Mouse (Mus musculus) left cerebral cortex, postnatal 4 days (tissue): ENCODE results near the gene Rprd2. TPM values are rescaled to one million over a fixed set of nuclear protein-coding genes. Genes with fewer than 3 reads are reported as not detected.
A peak's percentile ranks its signal among the peaks of the same experiment; 100 is the strongest.
"Not testable (repeated sequence)": the region's sequence is repeated elsewhere in the genome, so short reads cannot be mapped to it uniquely, and the experiment has no call there.

Source experiments
- DNase-seq: peaks from one replicate; pipeline ENCODE4 v3.0.0-alpha.2; 2022
- intact Hi-C: fragments of 180-260 bp; cut with DNase I; formaldehyde crosslinking; loops from one replicate; pipeline ENCODE4 v1.15.1; 2025
- total RNA-seq, 2 experiments: library from RNA; stranded (reverse); gene quantifications; 2 replicates each; pipeline ENCODE4 v1.2.3; 2021

Gene Rprd2
- total RNA-seq, 2 experiments from 2014 or later = 58.0 to 59.3 TPM

DNA sequence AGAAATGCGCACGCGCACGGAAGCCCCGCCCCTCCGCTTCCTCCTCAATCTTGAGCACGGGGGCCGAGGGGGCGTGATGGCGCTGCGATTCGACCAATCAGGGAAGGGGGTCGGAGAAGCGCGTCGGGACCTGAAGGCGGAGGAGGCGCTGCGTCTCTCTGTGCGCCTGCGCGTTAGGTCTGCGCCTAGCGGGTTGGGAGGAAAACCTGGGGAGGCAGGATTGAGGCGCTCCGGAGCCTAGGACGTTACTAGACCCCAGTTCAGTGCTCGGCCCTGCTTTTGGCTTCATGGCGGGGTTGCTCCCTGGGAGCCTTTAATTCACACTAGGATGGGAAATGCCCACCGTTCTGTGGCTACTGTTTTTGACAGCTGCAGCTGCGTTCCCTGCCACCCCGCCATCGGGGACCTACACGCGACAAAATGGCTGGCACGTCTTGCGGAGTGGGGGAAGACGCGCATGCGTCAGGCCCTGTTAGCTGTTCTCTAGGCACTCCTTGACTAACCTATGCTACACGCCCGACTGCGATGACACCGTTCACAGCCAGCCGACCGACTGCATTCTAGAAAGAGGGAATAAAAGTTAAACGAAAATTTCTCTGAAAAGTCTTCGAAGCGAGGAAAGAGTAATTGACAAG lies 805 bp upstream of the Rprd2 start:
- intact Hi-C loops = no loop called here

DNA sequence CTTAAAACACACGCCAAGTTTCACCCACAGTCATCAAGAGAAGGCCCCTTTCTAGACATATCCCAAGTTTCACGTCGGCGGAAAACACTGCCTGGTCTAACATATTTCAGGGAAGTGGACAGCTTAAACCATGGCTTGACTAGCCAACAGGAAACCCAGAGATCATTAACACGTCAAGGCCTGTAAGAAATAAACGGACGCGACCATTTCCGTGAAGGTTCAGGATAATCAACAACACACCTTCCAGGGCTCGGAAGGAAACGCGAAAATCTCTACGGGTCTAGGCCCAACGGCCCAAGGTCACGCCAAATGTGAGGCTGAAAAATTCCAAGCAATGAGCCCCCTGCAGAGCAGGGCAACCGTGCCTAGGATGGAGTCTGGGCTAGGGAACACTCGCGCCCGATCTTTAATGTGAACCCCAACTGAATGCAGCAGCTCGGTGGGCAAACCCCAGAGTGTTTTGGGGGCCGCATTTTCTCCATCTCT lies 594 bp downstream of the Rprd2 start:
- DNase-seq = peak; percentile 44
- intact Hi-C loops = no loop called here

More for the DNA sequence above, 805 bp upstream of the Rprd2 start:
- peak; percentile 100 for DNase-seq

DNA sequence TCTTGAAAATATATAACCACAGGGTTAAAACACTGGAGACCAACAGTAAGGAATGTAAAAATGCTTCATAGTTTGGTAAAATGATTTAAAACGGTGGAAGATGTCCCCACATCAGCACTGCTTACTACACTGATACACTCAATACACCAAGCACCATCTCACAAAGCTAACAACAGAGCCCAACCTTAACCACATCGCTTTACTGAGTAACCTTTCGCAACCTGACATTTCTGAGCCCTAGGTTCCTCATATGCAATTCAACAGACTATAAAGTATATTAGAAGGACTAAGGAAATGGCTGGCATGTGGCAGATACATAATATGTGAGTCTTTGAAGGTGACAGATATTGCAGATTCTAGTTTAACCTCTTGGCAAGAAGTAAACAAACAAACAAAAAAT lies 2.0 kb downstream of the Rprd2 start:
- DNase-seq = no peak
- intact Hi-C loops = no loop called here

DNA sequence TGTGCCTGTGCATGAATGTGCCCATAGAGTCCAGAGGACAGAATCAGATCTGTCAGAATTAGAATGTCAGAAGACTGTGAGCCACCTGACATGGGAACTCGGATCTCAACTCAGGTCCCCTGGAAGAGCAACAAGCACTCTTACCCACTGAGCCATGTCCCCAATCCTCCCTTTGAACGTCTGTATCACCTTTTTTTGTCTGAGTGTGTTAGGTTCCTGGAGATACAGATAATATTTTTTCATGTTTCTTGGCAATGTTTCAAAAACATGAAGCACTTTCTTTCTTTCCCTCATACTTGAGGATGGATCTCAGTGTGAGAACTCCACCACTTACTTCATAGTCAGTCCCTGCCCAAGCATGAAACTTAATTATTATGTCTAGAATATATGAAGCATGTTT lies 10.3 kb downstream of the Rprd2 start:
- no peak for DNase-seq
- intact Hi-C loops = no loop called here

DNA sequence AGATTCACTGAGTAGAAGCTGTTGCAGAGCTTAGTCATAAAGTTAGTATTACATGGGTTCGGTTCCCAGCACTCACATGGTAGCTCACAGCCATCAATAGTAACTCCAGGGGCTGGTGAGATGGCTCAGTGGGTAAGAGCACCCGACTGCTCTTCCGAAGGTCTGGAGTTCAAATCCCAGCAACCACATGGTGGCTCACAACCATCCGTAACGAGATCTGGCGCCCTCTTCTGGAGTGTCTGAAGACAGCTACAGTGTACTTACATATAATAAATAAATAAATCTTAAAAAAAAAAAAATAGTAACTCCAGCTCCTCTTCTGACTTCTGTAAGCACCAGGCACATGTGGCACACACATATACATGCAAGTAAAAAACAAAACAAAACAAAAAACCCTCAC lies 11.0 kb downstream of the Rprd2 start:
- intact Hi-C loops, DNase-seq: not testable (repeated sequence)

DNA sequence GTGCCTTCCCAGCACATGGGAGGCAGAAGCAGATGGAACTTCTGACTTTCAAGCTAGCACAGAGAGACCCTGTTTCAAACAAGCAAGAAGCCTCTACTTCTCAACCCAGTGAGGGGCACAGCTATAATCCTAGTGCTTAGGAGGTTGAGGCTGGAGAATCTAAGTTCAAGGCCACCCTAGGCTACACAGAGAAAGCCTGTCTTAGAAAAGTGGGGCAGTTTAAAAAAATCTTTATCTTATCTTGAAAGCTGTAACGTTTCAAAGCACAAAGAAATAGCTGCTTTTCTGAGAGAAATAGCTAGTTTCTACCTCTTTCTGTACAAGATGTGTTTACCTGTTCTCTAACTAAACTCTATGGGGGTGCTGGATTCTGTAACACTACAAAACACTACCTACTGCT lies 12.0 kb downstream of the Rprd2 start:
- DNase-seq = no peak

DNA sequence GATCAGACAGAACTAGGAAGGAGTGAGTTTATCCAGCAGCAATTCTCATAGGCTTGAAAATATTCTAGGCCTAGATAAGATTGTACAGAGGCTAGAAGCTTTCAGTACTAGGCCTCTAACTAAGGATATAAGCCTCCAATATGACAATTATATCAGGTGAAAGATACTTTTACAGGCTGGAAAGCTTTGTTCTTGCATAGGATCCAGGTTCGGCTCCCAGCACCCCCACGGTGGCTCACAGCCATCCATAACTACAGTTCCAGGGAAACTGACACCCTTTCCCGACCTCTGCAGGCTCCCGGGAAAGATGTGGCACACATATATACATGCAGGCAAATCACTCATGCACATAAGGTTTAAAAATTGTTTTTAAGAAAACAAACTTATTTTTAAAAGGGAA lies 14.8 kb downstream of the Rprd2 start:
- no peak for DNase-seq
- intact Hi-C loops = no loop called here

More for the DNA sequence above, 12.0 kb downstream of the Rprd2 start:
- intact Hi-C loops = no loop called here

DNA sequence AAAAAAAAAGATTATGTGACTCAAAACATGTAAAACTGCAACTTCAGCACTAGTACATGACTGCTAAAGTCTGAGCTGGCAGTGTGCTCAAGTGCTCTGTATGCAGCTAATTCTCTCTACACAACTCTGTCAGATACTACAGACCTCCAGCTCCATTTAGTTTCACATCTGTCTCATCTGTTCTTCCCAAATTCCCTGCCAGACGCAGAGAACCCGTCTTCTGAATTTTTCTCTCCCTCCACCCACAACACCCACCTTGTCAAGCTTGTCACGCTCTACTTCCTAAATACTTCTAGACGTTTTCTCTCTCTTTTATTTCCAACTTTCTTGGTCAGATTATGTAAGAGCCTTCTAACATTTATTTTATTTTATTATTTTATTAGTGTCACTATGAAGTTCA lies 19.9 kb downstream of the Rprd2 start:
- intact Hi-C loops = no loop called here
- no peak for DNase-seq

DNA sequence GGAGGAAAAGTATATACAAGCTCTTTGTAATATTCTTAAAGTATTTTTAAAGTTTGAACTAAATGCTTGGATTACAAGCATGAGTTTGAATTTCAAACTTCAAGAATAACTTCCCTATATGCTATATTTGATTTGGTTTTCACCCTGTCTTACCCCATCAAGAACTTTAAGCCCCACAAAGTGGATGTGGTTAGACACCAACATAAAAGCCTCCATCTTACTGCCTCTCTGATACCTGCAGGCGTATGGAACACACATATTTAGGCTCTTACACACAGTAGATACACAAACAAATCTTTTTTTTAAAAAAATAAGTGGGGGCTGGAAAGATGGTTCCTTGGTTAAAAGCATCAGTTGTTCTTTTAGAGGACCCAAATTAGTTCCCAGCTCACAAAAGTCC lies 24.4 kb downstream of the Rprd2 start:
- intact Hi-C loops = no loop called here
- no peak for DNase-seq

DNA sequence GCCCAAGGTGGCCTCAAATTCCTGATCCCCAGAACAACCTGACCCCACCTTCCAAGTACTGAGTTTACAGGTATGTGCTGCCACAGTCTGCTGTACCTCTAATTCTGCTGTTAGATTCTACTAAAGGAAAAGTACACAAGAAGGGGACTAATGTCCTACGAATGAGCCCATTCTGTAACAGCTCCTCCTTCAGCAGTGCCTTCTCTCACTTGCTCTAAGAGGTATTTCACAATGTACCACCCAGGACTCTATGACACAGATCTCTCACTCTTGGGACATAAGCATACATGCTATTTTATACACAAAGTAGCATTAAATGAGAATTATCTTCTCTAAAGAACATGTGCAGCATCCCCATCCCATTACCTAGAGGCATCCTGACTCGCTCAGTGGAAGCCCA lies 25.0 kb downstream of the Rprd2 start:
- intact Hi-C loops = no loop called here

DNA sequence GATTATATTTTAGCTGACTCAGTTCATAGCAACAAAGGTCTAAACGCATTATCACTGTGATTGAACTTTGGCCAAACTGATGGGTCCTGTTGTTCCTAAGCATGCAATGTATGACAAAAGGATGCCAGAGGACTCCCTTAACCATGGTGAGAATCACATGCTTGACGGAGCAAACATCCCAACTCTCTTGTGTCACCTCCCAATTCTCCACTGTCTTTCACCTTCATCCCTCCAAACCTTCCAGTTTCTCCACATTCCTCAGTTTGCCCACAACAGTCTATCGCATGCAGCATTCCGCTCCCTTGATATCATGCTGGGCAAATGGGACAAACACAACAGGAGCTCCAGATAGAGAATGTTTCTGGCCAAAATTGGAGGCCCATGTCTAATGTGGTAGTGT lies 33.2 kb downstream of the Rprd2 start:
- intact Hi-C loops = no loop called here
- DNase-seq = no peak

More for the DNA sequence above, 25.0 kb downstream of the Rprd2 start:
- DNase-seq = no peak

DNA sequence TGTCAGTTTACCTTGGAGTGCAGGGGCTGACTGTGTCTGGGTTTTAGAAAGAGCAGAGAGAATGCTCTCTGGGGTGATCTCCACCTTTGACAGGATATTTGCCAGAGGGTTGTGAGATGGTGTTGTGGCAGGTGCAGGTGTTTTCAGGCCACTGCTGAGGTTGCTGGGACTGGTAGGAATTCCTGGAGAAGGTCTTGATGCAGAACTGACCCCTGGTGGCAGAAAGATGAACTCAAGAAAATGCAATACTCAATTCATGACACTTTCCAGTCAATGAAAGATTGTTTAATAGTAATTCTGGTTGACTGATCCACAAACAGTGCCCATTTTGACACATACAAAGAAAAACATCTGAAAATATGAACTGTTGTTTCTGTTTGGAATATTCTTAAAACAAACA lies 46.7 kb downstream of the Rprd2 start:
- intact Hi-C loops = loop anchor here (5.0 to 10.0 kb wide), 3 partner anchors 55 to 427 kb away; no protein-coding TSS in a partner anchor
- DNase-seq = peak; percentile 7

DNA sequence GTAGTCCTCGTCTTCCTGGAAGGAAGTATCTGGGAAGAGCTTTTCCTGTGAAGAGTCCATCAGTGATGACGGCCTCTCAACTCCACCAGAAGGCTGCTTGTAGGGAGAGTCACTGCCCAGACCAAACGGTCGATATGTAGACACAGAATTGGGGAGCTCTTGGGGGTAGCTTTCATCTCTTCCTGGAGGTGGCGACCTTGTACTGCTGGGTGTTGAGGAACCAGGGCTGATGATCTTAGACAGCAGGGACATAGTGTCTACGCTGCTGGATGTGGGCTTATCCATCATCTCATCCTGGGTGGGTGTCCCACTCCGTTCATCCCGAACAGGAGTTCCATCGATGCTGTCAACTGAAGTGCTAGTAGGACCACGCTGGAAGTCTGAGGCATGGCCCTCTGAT lies 53.1 kb downstream of the Rprd2 start:
- intact Hi-C loops = no loop called here
- no peak for DNase-seq

DNA sequence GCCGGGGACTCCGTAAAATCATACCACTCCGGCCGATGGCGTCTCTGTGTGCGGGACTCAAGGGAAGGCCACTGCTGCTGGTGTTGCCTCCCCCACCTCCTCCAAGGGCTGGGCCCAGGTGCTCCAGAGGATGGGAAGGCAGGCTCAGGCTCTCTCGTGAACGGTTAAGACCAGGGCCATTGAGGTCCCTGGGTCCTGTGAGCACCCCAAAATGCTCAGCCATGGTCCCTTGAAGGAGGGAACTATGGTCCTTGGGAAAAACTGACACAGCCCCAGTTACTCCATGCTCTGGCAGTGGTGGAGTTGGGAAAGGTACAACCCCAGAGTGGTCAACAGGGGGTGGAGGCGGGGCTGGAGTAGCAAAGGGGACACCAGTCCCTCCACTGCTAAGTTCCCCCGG lies 54.9 kb downstream of the Rprd2 start:
- intact Hi-C loops = no loop called here
- DNase-seq = no peak

DNA sequence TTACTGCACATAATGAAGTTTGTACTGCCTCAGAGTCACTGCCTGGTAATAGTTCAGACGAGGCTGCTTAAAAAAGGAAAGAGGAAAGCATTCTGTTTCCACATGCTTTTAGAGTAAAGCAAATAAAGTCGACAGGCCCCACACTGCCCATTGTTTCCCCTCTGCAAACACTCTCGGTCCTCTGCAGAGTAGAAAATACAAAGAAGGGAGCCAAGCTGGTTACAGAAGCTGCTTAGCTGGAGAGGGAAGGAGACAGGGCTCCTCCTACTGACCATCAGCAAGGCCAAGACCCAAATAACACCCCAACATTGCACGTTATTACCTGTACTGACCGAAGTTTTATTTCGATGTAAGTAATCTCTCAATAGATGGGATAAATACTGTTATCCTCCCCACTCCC lies 55.7 kb downstream of the Rprd2 start:
- intact Hi-C loops = no loop called here

DNA sequence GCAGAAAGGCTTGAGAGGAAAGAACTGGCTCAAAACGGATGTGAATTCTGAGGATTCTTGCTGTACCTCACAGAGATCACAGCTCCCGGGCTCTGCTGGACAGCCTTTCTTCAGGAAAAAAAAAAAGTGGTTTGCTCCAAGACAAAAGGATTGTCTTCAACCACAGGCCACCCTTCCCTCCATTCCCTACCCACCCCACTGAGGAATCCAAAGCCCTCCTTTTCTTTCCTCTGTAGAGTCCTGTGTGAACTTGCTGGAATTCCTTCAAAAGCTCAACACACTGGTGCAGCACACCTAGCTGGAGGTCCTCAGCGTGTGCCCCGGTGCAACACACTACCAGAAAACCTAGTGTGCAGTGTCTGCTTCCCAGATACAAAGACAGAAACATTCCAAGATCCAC lies 56.9 kb downstream of the Rprd2 start:
- intact Hi-C loops = no loop called here

More for the DNA sequence above, 55.7 kb downstream of the Rprd2 start:
- no peak for DNase-seq

DNA sequence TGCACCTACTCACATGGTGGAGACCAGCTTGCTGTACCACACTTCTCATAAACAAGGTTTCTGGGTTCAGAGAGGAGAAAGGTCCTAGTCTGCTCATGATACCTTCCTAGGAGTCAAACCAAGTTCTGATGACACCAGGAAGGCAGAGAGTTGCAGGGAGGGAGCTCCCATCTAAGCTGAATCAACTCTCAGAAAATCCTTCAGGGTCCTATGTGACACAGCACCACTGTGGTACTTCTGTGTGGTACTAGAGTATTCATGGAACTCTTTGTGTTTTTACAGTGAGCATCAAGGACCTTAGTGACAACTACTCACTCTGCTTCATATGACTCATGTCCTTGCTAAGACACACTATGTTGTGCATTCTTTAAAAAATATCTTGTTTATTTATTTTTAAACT lies 58.0 kb downstream of the Rprd2 start:
- intact Hi-C loops = no loop called here
- DNase-seq = no peak

More for the DNA sequence above, 56.9 kb downstream of the Rprd2 start:
- DNase-seq = no peak

DNA sequence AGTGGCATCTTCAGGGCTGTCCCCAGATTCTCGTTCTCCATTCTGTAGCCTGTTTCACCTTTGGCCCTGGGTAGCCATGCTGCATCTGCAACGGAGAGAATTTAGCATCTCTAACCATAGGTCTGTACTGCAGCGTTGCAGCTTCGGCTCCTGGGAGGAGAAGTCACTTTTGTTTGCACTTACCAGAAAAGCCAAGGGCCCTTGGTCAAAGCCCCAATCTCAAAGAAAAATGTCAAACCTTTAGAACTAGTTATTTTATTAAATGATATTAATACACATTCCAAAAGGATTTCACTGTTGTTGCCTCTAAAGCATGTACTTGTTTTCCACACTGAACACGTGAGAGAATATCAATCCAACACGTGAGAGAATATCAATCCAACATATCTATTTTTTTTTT lies 58.6 kb downstream of the Rprd2 start, which contains the start of gene Tars2:
Gene Tars2, minus strand, starts transcription at position 101 of the 400 bp plus-strand sequence.
- DNase-seq = no peak
- intact Hi-C loops = no loop called here

DNA sequence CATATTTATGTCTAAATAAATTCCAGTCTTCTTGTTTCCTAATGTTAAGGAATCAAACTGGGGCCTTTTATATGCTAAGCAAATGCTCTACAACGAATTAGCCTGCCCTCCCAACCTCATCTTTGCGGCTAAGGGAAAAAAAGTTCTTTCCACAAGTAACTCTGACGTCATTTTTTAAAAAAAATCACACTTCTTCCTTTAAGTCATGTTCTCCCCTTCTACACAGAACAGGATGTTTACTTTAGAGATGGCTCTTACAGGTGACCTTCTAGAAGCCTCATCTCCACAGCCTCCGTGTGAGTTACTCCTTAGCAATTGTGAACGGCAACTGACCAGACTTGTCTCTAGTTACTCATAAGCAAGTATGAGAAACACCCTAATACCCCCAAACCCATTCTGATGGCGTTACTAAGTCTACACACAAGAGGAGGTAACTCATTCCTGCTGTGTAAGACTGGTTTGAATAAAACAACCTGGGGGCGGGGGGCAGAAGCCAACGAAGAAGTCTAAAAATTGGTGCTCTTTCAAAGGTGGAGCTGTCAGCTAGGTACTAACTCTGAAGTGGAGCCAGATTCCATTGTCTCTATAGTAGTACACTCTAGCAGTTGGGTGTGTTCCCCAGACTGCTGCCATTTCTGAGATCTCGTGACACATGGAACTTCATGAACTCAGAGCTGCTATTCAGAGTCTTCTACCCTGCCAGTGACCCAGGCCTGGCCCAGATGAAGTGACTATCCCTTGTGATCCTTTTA lies 60.0 kb downstream of the Rprd2 start:
- intact Hi-C loops = no loop called here
- DNase-seq = no peak

DNA sequence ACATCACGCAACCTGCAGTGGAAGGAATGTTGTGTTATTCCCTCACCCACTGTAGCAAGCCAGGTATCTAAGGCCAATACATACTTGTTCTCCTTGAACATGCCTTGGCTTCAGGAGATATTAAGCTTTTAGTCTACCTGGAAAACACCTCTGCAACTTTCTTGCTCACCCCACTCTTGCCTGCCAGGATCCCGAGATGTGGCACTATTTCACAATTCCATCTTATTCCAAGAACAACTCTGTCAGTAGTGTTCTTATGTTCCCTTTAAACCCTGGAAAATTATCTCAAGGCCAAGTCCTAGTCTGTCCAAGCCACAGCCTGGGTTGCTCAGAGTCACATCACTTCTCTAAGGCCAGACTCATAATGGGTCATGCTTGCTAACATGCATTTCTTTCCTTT lies 61.9 kb downstream of the Rprd2 start:
- DNase-seq = no peak
- intact Hi-C loops = no loop called here

DNA sequence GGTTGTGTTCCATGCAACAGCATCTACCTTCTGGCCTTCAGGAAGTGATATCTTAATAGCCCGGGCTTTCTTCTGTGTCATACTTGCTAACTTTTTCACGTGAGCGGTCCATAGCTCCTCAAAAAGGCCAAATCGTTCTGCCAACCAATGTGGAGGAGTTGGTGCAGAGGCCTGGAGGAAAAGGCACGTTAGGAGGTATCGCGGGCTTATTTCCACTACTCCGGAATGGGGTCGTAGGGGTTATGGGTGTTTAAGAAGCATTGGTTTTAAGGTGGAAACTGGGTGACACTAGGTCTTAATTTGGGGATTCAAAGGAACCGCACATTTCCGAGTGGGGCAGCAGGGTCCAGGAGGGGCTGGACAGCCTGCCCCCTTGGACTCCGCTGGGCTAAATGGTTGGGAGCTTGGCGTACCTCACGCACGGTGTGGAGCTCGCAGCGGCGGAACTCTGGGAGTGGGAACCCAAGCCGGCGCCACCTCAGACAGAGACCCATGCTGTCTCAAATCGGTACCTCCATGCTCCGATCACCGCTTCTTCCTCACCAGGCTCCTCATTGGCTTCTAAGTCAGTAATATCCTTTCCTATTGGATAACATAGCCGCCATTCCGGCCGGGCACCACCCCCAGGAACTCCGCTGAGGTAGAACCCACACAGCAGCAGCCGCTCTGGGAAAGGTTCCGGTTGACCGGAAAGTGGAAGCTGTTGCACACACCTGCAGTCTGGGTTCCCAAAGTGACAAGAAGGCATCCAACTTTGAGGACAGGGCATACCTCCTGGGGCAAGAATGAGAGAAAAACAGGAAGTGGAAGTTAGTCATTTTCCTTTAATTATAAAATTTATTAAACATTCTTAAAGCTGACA lies 64.1 kb downstream of the Rprd2 start:
- intact Hi-C loops = no loop called here
- DNase-seq = peak; percentile 94
